Mouse (Mus musculus): ENCODE measurements around the gene Glis3.

Glis3 gene

DNA sequence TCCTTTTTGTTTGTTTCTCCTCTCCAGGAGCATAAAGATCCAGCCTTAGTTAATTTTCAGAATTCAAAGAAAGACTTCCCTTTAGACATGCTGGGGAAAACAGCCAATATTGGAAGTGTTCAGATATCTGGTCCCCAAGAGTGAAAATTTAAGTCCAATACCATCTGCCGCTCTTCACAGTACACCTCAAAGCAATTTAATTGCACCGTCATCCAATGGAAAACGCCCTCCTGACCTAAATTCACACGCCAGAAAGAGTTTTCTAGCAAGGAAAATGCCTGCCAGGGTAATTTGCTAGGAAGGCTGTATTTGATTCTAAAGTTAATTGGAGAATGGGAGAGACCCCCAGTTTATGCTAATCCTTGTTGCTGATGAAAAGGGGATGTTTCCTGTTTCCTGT is 374.4 kb downstream of the Glis3 start:
- no peak for DNase-seq

DNA sequence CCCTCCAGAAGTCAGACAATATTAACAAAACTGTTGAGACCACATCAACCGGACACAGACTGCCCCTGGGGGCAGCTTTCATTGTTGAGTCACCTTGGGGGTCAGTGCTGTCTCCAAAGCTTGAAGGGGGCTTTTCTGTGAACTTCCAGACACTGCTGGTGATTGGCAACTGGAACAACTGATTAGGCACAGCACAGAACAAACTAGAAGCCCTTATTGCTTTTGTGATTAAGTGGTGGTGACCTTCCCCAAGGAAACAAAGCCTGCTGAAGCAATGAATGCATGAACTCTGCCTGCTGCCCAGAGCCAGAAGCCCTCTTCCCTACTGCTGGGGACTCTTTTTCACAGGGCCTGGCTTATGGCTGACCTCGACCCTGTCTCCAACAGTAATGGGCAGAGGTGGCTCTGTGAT is 377.0 kb downstream of the Glis3 start:
- DNase-seq, result no peak

DNA sequence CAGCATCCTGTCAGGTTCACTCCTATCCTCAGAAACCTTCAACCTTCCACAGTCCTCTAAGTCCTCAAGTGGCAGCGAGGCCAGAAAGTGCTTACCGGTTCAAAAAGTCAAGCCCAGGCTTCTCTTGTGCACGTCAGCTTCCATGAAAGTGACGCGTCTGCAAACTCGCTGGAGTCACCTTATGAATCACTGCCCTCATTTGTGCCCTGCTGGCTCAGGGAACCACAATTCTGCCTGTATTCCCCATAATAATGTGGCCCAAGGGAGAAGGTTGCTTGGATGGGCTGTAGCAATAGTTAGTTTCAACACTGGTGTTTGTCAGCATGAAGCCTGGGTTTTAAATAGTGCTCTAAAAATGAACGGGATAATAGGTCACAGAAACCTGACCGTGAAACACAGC is 379.7 kb downstream of the Glis3 start:
- DNase-seq, result peak in 1 of 2 experiments; percentile 4

DNA sequence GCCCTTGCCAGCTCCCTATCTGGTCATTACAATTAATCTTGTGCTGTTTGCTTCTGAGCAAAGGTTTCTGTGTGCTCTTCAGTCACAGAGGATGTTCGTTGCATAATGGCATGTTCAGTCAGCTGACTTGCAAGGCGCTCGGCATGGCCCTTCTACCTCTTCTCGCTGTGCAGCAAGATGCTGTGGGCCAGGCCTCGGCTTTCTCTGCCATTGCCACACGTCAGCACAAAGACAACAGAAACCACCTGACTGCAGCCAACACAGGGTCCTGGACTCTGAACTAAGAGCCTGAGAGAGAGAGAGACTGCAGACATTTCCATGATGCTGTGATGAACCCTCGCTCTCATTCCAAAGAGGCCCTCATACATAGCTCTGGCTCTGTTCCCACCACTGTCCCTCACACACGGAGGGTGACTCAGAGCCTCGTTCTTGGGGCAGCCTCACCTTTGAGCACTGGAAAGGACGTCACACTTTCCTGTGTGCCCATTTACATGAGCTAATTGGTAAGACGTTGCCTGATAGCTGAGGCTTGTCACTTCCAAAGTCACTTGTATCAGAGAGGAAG is 380.6 kb downstream of the Glis3 start:
- peak; percentile 10 to 49 for DNase-seq

DNA sequence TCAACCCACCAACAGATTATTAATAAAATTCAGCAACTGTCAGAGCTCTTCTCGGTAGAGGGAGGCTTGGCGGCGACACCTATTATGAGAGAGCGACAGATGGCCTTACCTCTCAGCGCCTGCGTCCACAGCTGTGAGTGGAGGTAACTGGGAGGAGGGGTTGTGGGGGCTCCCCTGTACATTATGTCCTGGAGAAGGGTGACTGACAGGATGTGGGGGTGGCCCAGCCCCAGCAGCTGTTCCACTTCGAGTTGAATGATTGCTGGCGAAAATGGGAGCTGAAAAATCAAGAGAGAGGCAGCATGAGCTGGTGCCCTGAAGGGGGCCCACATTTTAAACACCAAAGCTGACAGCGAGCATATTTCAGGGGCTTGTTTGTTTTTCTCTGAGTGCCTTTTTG is 381.2 kb downstream of the Glis3 start:
- DNase-seq, result no peak

DNA sequence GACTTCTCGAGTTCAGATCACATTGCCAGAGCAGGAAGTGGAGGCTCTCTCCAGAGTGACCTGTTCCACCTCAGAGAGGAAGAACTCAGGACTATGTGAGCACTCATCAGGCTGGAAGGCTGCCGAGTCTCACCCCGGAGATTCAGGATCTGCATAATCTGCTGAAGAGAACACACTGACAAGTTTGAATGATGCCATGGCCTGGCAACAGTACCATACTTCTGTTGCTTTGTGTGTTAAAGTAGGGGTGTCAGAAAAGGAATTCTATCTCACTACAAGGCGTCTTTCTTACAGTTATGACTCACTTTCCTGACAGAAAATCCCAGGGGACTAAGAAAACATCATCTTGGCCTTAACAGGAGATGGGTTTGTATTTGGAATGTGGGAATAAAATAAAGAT is 388.3 kb downstream of the Glis3 start:
- no peak for DNase-seq

DNA sequence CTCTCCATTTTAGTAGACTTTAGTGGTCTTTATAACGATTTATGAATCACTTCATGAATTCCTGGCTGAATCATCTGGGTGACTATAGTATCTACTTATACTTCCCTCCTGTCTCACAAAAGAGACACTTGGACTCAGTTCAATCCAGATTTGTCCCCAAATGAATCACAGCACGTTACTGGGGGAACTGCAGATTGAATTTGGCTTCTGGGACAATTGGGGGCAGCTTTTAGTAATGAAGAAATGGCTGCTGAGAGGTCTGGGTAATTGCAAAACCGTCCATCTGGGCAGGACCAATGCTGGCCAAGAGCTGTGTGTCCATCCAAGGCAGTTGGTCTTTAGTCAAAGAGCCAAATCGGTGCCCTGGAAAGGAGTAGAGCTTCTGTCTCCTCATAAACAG is 390.4 kb downstream of the Glis3 start:
- DNase-seq, result no peak

DNA sequence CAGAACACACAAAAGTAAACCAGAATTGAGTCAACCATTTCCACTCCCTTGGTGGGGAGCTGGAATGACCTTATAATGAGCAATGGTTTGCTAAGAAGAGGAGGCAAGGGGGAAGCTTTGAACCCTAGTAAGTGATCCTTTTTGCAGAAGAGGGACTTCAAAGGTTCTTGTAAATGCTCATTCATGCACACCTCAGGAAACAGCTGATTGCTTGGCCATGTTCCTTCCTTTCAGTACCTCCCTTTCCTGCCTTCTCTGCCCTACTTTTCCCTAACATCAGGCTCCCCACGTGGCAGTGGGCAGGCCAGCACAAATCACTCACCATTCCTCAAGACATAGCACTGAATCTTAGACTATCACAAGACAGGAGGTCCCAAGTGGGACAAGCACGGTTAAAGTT is 392.4 kb downstream of the Glis3 start:
- peak in 1 of 2 experiments; percentile 8 for DNase-seq

DNA sequence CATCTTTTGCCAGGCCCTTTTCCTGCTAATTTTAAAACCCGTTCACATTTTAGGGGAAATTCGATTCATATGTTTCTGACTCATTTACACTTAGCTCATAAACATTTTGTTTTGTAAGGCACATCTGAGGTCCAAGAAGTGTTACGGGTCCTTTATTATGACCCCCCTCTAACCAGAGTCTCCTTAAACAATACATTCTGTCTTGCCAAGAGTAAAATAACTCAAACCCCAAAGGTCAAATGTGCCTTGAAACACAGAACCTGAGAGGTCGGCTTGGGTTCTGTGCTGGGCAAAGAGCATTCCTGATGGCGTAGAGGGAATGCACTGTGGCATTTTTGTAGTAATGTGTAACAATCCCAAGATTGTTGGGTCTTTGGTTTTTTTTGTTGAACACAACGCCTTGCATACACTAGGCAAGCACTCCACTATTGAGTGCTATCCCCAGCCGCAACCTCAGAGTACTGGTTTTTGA is 395.7 kb downstream of the Glis3 start:
- no peak for DNase-seq

DNA sequence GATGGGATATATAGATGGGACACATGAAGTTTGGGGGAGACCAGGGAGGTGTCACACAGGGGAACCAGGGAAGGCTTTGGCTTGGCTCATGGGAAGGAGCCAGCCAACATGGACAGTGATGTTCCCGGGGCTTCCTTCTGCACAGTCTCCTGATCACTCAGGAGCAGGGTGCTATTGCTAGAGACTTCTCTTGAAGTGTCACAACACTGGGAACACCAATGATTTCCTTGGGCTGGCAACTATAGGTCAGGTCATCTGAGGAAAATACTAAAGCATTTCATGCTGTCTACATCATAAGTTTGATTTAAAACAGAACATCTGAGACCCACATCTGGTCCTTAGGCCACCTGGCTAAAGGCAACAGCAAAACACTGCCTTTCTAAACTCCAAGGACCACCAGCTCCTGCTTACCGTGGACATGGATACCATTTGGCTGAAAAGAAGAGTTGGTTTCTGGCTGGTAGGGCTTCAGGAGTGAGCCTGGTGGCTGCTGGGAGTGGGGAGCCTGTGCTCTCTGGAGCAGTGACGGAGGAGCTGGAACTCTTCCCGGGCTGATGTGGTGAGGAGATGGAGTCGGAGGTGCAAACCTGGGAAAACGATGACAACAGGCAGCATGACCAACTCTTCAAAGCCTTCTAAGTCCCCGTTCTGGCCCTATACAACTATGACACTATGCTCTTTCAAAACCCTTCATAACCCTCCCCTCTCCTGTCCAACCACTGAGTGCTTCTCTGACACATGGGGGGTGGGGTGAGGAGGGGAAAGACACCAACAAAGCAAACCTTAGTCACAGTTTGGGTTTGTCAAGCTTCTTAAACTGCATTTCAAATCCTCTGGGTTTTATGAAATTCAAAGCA is 396.4 kb downstream of the Glis3 start:
- no peak for DNase-seq

DNA sequence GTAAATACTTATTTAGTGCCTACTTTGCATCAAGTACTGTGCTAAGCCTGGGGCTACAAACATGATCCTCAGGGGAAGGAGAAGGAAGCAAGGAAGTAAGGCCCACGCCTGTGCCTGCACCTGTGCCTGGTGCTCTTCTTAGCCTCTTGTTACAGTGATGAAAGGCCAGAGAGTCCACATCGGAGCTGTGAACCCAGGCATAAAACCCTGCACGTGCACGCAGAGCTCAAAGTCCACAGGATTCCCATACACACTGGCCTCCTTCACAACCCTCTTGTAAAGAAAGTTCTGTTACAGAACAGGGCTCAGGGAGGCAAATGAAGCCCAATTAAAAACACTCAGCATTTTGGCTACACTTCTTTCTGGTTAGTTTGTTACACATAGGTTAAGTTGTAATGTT is 398.5 kb downstream of the Glis3 start:
- peak in 1 of 2 experiments; percentile 13 for DNase-seq

DNA sequence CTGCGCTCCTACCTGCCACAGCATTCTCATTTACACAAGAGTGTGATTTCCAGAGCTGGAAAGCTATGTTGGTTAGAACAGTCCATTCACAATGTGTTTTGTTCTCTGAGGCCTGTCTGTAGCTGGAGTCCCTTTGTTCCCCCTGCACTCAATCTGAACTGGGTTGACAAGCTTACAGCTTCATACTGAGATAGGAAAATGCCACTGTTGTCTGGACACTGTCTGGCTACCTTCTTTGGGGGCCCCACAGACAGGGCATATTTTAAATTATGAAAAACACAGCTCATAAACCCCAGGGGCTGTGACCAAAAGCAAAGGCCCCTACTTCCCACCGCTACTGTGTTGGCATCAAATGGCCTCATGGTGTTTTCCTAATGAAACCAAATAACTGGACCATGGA is 402.8 kb downstream of the Glis3 start:
- DNase-seq, result no peak

DNA sequence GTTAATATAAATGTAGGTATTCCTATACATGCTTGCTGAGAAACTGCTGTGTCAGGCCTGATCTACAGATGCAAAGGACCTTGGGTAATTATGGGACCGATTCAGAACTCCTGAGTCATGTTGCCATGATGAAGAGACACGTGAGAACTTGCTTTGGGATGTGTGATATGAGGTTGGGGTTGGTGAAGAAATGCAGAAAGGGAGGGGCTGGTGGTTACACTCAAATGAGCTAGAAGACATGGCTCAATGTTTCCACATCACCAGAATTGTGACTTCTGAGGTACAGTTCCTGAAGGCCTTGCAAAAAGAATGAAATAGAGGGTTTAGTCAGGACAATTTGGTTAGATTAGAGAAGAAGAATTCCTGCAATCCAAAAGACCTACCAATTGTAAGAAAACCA is 405.4 kb downstream of the Glis3 start:
- DNase-seq, result no peak

DNA sequence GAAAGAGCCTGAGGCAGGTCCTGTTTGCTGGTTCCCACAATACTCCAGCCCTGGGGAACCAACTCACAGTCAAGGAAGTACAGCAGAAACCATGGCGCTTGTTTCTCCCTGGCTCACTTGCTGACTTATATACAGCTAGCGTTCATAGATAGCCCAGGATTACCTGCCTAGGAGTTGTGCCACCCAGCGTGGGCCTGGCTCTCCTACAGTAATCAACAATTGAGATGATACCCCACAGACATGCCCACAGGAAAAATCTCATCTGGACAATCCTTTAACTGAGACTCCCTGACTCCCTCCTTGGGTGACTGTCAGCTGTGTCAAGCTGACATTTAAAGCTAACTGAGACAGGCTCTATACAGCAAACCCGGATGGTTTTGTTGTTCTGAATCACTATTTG is 405.9 kb downstream of the Glis3 start:
- no peak for DNase-seq

DNA sequence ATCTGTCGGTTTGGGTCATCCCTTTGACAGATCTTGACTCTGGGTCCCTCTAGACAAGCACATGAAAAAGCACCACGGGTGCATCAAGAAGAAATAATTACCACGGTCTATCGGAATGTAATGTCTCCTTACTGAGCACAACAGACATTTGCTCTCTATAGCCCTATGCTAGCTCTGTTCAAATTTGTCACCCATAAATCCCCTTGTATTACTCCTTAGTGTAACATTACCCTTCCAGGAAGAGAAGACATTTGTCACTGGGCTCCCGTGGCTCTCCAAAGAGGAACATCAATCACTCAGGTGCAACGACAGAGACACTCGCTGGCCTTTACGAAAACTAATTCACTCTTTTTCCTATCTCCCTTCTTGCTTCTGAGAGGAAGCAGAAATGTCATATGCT is 413.0 kb downstream of the Glis3 start:
- no peak for DNase-seq

DNA sequence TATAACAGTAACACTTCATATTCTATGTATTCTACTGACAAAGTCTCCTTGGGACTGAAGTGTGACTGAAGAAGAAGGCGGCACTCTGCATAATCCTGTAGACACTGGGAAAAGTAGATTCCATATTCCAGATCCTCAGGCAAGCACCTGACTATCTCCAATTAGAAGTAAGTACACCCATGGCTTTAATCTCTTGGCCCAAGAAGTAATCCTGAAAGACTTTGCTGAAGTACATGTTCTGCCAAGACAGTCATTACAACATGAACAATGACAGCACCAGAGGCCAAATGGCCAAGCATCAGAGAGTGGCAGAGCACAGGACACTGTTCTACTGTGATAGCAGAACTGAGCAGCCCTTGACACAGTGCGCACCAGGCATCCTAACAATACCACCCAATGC is 414.1 kb downstream of the Glis3 start:
- DNase-seq, result no peak

DNA sequence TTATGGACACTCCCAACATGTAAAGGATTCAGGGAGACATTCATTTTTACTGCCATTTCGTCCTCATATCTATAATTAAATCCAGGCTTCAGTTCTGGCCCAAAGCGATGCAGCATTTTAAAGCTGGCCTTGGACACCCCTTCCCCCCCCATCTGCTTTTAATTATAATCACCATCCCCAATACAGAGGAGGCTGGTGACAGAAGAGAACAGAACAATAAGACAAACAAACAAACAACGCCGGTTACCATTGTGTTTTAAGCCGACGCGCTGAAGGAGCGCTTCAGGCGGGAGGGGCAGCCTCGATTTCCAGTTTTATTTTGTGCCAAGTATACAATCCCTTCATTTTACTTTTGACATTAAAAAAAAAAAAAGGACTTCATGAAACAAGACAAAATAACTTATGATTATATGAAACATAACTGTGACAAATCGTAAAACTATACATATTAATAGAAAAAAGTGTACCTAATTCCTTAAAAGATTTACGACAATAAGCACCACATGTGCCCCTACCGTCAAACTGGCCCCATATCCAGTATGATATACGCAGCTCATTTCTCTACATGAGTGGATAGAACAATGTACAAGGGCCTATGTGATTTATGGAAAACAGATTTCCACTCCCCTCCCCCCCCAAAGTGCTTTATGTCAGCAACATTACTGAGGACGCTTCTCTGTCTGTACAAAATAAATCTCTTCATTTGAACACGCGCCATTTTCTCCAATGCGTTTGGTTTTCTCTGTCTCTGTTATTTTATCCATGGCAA is 420.8 kb downstream of the Glis3 start:
- no peak for DNase-seq

DNA sequence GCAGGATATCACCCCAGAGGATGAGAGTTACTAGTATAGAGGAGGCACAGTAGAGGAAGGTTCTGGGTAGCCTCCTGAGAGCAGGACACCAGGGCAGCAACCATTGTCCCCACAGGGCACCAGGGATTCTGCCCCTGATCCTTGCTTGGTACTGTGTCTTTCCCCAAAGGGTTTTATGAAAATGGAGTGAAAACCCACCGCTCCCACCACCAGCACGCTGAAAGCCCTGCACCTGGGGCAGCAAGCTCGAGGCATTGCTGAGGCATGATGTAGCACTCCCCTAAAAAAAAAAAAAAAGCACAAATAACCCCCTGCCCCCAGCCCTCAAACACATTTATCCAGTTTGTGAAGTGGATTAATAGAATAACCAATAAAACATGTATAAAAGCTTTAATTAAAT is 421.4 kb downstream of the Glis3 start:
- DNase-seq, result no peak

DNA sequence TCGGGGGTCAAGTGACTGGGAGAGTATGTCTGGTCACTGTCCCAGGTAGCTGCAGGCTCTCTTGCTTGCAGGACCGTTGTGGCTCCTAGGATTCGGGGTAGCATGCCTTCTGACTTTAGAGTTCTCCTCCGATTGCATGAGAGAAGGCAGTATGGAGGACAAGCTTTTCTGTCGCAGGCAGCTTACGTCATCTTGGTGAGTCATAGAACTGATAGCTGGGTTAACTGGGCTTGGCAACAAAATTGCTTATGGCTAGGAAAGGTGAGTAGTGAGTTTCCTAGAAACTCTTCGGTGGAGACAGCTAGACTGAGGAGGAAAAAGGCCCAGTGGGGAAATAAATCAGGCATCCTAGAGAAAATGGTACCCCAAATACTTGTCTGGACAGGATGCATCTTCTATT is 432.5 kb downstream of the Glis3 start:
- no peak for DNase-seq

DNA sequence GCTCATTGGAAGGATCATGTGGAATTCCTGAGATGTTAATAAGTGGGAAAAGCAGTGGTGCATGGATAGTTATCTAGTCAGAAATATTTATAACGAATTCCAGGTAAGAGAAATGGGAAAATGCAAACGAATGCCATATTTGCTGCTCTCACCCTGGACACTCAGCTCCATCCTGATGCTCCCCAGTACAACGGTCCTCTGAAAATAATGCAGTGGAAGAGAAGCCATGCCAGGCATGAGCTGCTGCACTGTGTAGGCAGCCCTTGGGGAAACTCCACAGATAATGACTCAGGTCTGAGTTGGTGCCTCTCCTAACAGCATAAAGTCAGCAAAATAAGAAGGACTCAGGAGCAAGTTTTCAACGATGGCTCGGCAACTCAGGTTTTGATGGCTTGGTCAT is 433.7 kb downstream of the Glis3 start:
- no peak for DNase-seq

DNA sequence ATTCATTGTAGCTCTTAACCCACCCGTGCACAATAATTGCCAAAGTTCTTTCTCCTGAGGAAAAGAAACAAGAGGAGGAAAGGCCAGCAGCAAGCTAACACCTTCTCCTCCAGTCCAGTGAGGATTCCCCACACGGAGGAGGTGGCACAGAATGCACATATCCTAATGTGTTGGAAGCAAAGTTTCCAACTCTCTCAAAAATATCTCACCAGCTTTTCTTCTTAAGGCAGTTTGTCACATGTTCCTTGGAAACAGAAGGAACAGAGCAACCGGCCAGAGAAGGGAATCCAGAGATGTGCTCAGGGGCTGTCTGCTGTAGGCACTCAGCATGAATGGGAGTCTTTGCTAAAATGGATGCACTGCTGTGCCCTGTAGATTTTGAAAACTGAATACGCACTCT is 441.8 kb downstream of the Glis3 start:
- no peak for DNase-seq

DNA sequence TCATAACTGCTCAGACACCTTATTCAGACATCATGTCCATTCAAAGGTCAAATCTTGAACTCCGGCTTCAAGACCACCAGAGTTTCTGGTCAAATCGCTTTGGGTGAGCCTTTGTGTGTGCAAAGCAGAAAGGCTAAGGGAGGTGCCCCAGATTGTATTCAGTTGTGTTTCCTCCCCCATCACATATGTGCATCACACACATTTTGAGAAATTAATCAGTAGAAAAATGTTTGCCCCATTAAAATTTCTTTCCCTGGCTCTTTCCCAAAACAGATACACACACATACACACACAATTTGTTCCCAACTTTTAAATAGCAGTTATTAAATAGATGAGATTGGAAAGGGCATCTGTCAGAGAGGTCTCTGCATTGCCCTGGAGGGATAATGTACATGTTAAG is 442.3 kb downstream of the Glis3 start:
- DNase-seq, result no peak

DNA sequence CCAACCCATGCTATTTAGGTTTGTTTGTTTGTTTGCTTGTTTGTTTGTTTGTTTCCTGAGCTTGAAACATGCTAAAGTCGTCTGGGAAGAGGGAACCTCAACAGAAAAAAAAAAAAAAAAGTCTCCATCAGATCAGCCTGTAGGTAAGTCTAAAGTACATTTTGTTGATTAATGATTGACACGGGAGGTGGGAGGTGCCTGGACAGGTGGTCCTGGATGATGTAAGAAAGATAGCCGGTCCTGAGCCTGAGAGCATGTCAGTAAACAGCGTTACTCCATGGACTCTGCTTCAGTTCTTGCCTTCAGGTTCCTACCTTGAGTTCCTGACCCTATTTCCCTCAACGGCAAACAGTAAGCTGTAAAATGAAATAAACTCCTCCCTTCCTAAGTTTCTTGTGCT is 444.3 kb downstream of the Glis3 start:
- peak in 1 of 2 experiments; percentile 13 for DNase-seq

DNA sequence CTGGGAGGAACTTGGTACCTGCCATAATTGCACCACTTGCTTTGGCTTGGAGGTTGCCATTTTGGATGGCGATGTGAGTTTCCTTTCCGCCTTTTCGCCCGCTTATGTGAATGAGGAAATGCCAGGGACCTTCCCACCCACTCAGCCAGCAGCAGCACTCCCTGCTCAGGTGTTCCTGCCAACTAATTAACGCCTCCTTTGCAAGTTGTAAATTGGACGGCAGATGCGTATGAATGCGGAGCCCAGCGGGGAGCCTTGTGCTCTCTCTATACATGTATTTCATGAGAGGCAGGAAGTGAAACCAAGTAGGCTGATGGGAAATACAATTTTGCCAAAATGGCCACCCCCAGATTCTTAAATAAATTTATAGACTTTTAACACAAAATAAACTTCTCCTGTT is 444.8 kb downstream of the Glis3 start:
- DNase-seq, result no peak

Data from kidney, postnatal 4 days (tissue).